Mouse (Mus musculus): Measurements from ENCODE around the gene Baz2b. TPM values are rescaled to one million over a fixed set of nuclear protein-coding genes. Genes with fewer than 3 reads are reported as not detected.
"Not testable (repeated sequence)": the region's sequence is repeated elsewhere in the genome, so short reads cannot be mapped to it uniquely, and the experiment has no call there.

Gene Baz2b
- polyA plus RNA-seq, 1 experiment = 7.0 TPM

- WGBS = 72% methylated on average over 12 of the region's 12 CpGs
- DNase-seq (ENCODE audit: low read depth, low spot score) = no peak
Measured at GRCm38 (mm10) chr2:60113661-60114560, 95.7 kb downstream of the Baz2b start.

GRCm38 (mm10) chr2:60112116-60112515 lies 97.5 kb downstream of the Baz2b start:
- 82% methylated on average over 2 of the region's 2 CpGs for WGBS

GRCm38 (mm10) chr2:60109001-60109400 lies 100.6 kb downstream of the Baz2b start:
- no peak for DNase-seq (ENCODE audit: low read depth, low spot score)
- 74% methylated on average over 3 of the region's 3 CpGs for WGBS

More at GRCm38 (mm10) chr2:60112116-60112515, 97.5 kb downstream of the Baz2b start:
- no peak for DNase-seq (ENCODE audit: low read depth, low spot score)

- WGBS = 69% methylated on average over 4 of the region's 4 CpGs
- no peak for DNase-seq (ENCODE audit: low read depth, low spot score)
Measured at GRCm38 (mm10) chr2:60096625-60097024, 113.0 kb downstream of the Baz2b start.

- 75% methylated on average over 6 of the region's 6 CpGs for WGBS
- no peak for DNase-seq (ENCODE audit: low read depth, low spot score)
Measured at GRCm38 (mm10) chr2:60090280-60090679, 119.4 kb downstream of the Baz2b start.

- no peak for DNase-seq (ENCODE audit: low read depth, low spot score)
- WGBS = 55% methylated on average over 15 of the region's 15 CpGs
Measured at GRCm38 (mm10) chr2:60089528-60090247, 120.0 kb downstream of the Baz2b start.

- no peak for DNase-seq (ENCODE audit: low read depth, low spot score)
- WGBS = 84% methylated on average over 14 of the region's 14 CpGs
Measured at GRCm38 (mm10) chr2:60088785-60089527, 120.7 kb downstream of the Baz2b start.

- no peak for DNase-seq (ENCODE audit: low read depth, low spot score)
- WGBS = 62% methylated on average over 8 of the region's 8 CpGs
Measured at GRCm38 (mm10) chr2:60086197-60086903, 123.3 kb downstream of the Baz2b start.

- no peak for DNase-seq (ENCODE audit: low read depth, low spot score)
- 97% methylated on average over 1 of the region's 1 CpGs for WGBS
Measured at GRCm38 (mm10) chr2:60084823-60085222, 124.8 kb downstream of the Baz2b start.

GRCm38 (mm10) chr2:60082984-60083636 lies 126.5 kb downstream of the Baz2b start:
- DNase-seq (ENCODE audit: low read depth, low spot score) = no peak
- 62% methylated on average over 7 of the region's 7 CpGs for WGBS

GRCm38 (mm10) chr2:60082225-60082624 lies 127.4 kb downstream of the Baz2b start:
- WGBS = 73% methylated on average over 4 of the region's 4 CpGs
- DNase-seq (ENCODE audit: low read depth, low spot score) = no peak

GRCm38 (mm10) chr2:60080831-60081230 lies 128.8 kb downstream of the Baz2b start:
- WGBS = 70% methylated on average over 4 of the region's 4 CpGs
- no peak for DNase-seq (ENCODE audit: low read depth, low spot score)

GRCm38 (mm10) chr2:60077631-60078030 lies 132.0 kb downstream of the Baz2b start:
- no peak for DNase-seq (ENCODE audit: low read depth, low spot score)
- WGBS = 85% methylated on average over 9 of the region's 9 CpGs

GRCm38 (mm10) chr2:60076800-60077199 lies 132.8 kb downstream of the Baz2b start:
- 78% methylated on average over 7 of the region's 7 CpGs for WGBS
- DNase-seq (ENCODE audit: low read depth, low spot score) = no peak

- WGBS = 85% methylated on average over 1 of the region's 1 CpGs
- DNase-seq (ENCODE audit: low read depth, low spot score) = no peak
Measured at GRCm38 (mm10) chr2:60076025-60076424, 133.6 kb downstream of the Baz2b start.

- DNase-seq (ENCODE audit: low read depth, low spot score) = not testable (repeated sequence)
- 95% methylated on average over 1 of the region's 1 CpGs for WGBS
Measured at GRCm38 (mm10) chr2:60073798-60074197, 135.8 kb downstream of the Baz2b start.

GRCm38 (mm10) chr2:60071813-60072212 lies 137.8 kb downstream of the Baz2b start:
- DNase-seq (ENCODE audit: low read depth, low spot score) = no peak
- 60% methylated on average over 8 of the region's 8 CpGs for WGBS

- WGBS = 74% methylated on average over 5 of the region's 5 CpGs
Measured at GRCm38 (mm10) chr2:60070938-60071337, 138.7 kb downstream of the Baz2b start.

GRCm38 (mm10) chr2:60068468-60068867 lies 141.2 kb downstream of the Baz2b start:
- WGBS = 80% methylated on average over 3 of the region's 3 CpGs

More at GRCm38 (mm10) chr2:60070938-60071337, 138.7 kb downstream of the Baz2b start:
- no peak for DNase-seq (ENCODE audit: low read depth, low spot score)

More at GRCm38 (mm10) chr2:60068468-60068867, 141.2 kb downstream of the Baz2b start:
- no peak for DNase-seq (ENCODE audit: low read depth, low spot score)
